Mouse (Mus musculus) heart, embryonic 11.5 days (tissue): ENCODE measurements around the gene Lrrc40. TPM values are rescaled to one million over a fixed set of nuclear protein-coding genes. Genes with fewer than 3 reads are reported as not detected.

Source experiments
- ATAC-seq: fragments of 200-750 bp; cut with Nextera tagmentation; replicated peaks from 2 replicates; pipeline ENCODE4 v1.8.0; 2017; ENCODE audit warnings: moderate library complexity; ENCODE audit not compliant: insufficient number of reproducible peaks, low FRiP score, low TSS enrichment
- H3K27ac ChIP-seq: fragments of 300-500 bp; sonication (generic); 2 replicates; pipeline ENCODE4 v1.5.1; 2014; ENCODE audit warnings: mild to moderate bottlenecking, low read depth, low read length
- H3K27me3 ChIP-seq: fragments of 300-500 bp; sonication (generic); 2 replicates; pipeline ENCODE4 v1.6.1; 2014; ENCODE audit warnings: mild to moderate bottlenecking, low read length, mixed read lengths; ENCODE audit not compliant: control insufficient read depth, insufficient read depth
- H3K36me3 ChIP-seq: fragments of 300-500 bp; sonication (generic); 2 replicates; pipeline ENCODE4 v1.6.1; 2014; ENCODE audit warnings: mild to moderate bottlenecking, low read length, moderate library complexity, mixed read lengths; ENCODE audit not compliant: control insufficient read depth, insufficient read depth
- H3K4me1 ChIP-seq: fragments of 300-500 bp; sonication (generic); 2 replicates; pipeline ENCODE4 v1.6.1; 2014; ENCODE audit warnings: low read length; ENCODE audit not compliant: control insufficient read depth, insufficient read depth
- H3K4me2 ChIP-seq: fragments of 300-500 bp; sonication (generic); 2 replicates; pipeline ENCODE4 v1.6.1; 2014; ENCODE audit warnings: mild to moderate bottlenecking, moderate library complexity
- H3K4me3 ChIP-seq: fragments of 300-500 bp; sonication (generic); 2 replicates; pipeline ENCODE4 v1.5.1; 2014; ENCODE audit warnings: low read depth, low read length
- H3K9ac ChIP-seq: fragments of 300-500 bp; sonication (generic); 2 replicates; pipeline ENCODE4 v1.6.1; 2014; ENCODE audit warnings: mild to moderate bottlenecking, low read depth, low read length, moderate library complexity
- H3K9me3 ChIP-seq: fragments of 300-500 bp; sonication (generic); replicated peaks from 2 replicates; pipeline ENCODE4 v1.6.1; 2016; ENCODE audit warnings: low read length; ENCODE audit not compliant: control insufficient read depth
- WGBS: fragments of 180-500 bp; shearing (Covaris S2); extraction: QIAGEN DNeasy Blood & Tissue Kit; methylation state at CpG from one replicate; pipeline ENCODE4 v1.1.7; 2014; ENCODE audit not compliant: insufficient replicate concordance; 5-methylcytosine and 5-hydroxymethylcytosine counted together
- polyA plus RNA-seq: library from polyadenylated mRNA; unstranded; fragments of >200 nt; fragmentation: Nextera tagmentation; extraction: Ambion mirVana; gene quantifications from 2 replicates; pipeline ENCODE4 v1.2.1, GENCODE M21; 2014

Lrrc40 gene
- polyA plus RNA-seq, 1 experiment from 2014 or later: 50.7 TPM

GRCm38 (mm10) chr3:158103467-158103866 lies 67.0 kb downstream of the Lrrc40 start:
- Histone ChIP-seq H3K4me1 (no peaks in the 10 kb centered on the region), H3K36me3 (no peaks in the 10 kb centered on the region), H3K27ac (no peak overlapping the region), H3K4me3 (no peak overlapping the region), H3K4me2 (no peak overlapping the region), H3K27me3 (no peaks in the 10 kb centered on the region), H3K9me3 (no peaks in the 10 kb centered on the region), H3K9ac (no peak overlapping the region)
- no peak for ATAC-seq
- 65% methylated on average over 2 of the region's 2 CpGs for WGBS

- Histone ChIP-seq H3K27me3 (no peaks in the 10 kb centered on the region), H3K4me3 (no peak overlapping the region), H3K4me2 (no peak overlapping the region), H3K4me1 (no peaks in the 10 kb centered on the region), H3K9ac (no peak overlapping the region), H3K36me3 (no peaks in the 10 kb centered on the region), H3K27ac (no peak overlapping the region), H3K9me3 (no peaks in the 10 kb centered on the region)
- no peak for ATAC-seq
- WGBS: 81% methylated on average over 1 of the region's 1 CpGs
Measured at GRCm38 (mm10) chr3:158105260-158105659, 68.8 kb downstream of the Lrrc40 start.

Other genes with a start within 250 kb of the Lrrc40 start
- 3.4 and 5.1 TPM in 2 replicates for gene Cth, start 111.6 kb upstream of the Lrrc40 start, polyA plus RNA-seq
- 24.0 and 24.4 TPM in 2 replicates for gene Ankrd13c, start 89.4 kb upstream of the Lrrc40 start, polyA plus RNA-seq
- gene Srsf11, start within 50 bp of the Lrrc40 start, polyA plus RNA-seq: 180 and 216 TPM in 2 replicates